Mouse (Mus musculus): ENCODE data around the gene Gm28845. TPM values are rescaled to one million over a fixed set of nuclear protein-coding genes. Genes with fewer than 3 reads are reported as not detected.
"Not testable (repeated sequence)": the region's sequence is repeated elsewhere in the genome, so short reads cannot be mapped to it uniquely, and the experiment has no call there.

Gm28845 gene
- total RNA-seq, 2 experiments from 2014 or later = not detected

DNA sequence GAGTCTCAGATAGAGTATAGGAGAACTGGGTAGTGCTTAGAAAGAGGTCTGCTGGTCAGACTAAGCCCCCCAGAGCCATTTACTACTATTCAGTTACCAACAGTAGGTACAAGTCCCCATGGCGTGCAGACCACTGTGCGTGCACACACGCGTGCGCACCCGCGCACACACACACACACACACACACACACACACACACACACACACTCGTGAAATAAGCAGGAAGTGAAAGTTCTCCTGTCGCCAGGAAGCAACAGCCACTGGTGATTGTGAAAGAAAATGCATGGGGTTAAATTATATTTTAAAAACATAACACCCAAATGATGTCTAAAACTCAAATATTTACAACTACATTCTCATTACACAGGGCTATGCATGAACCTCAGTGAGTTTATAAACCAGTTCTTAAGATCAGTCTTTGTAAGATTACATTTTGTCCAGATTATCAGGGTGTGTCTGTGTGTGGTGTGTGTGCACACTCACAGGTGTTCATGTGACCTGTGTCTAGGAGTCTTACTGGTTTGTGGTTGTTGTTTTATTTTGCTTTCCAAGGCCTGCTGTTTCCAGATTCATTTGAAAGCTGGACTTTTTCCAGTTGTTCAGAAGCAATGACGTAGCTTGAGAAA is 11.6 kb downstream of the Gm28845 start:
- no peak for DNase-seq

DNA sequence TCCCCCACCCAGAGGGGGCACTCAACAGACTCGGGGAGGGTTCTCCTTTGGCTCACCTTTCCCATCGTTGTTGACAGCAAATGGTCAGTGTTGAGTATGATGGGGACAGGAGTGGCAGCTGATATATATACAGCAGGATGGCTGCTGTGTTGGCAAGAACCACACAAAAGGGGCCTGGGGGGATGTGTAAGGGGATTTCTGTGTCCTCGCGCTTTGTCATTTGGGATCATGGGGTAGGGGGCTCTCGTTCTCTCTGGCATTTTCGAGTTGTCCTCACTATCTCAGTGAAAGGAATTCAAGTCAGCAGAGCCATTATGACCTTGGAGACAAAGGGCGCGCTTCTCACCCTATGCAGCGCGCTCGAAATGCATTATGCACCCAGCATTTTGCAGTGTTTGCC is 16.1 kb downstream of the Gm28845 start, which contains the start of gene Cryga:
Cryga (minus strand) TSS at position 101 of the 400 bp plus-strand sequence.
- no peak for DNase-seq

DNA sequence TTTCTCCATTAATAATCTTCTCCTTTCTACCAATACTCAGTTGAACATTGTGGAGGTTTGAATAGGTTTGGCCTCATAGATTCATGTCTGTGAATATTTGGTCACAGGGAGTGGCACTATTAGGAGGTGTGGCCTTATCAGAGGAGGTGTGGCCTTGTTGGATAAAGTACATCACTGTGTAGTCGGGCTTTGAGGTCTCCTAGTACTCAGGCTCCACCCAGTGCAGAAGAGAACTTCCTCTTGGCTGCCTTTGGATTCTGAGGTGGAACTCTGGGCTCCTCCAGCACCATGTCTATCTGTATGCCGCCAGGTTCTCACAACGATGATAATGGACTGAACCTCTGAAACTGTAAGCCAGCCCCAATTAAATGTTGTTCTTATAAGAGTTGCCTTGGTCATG is 22.4 kb downstream of the Gm28845 start:
- DNase-seq = no peak

DNA sequence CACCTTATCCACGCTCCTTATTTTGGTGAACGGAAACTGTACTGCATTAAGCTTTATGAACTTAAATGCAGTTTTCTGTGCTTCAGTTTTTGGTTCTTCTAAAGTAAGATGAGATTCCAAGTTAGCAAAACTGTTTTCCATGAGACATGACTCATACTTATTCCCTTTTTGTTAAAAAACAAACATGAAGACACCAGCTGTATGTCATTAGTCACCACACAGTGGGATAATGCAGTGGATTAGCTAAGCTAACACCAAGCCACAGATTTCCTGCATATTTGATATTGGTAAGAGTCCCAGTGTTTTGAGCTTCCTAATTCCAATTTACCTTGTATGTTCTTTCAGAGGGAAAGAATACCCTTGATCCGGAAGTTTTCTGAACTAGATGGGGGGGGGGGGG is 27.8 kb downstream of the Gm28845 start:
- DNase-seq = no peak

DNA sequence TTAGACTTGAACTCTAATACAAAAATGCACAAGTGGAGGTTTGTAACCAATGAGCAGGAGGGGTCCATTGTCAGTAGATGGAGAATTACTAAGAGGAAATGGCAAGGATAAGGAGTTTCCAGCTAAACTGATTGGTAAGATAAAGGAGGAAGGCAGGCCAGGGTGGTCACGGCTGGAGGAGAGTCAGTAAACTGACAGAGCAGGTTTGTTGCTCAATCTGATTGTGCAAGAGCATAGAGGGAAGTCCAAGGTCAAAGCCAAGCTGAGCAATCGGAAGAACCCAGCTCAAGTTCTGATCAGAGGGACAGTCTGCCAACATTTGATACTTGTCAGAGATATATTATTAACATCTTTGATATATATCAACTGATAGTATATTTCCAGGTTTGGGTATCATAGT is 29.0 kb downstream of the Gm28845 start:
- no peak for DNase-seq

DNA sequence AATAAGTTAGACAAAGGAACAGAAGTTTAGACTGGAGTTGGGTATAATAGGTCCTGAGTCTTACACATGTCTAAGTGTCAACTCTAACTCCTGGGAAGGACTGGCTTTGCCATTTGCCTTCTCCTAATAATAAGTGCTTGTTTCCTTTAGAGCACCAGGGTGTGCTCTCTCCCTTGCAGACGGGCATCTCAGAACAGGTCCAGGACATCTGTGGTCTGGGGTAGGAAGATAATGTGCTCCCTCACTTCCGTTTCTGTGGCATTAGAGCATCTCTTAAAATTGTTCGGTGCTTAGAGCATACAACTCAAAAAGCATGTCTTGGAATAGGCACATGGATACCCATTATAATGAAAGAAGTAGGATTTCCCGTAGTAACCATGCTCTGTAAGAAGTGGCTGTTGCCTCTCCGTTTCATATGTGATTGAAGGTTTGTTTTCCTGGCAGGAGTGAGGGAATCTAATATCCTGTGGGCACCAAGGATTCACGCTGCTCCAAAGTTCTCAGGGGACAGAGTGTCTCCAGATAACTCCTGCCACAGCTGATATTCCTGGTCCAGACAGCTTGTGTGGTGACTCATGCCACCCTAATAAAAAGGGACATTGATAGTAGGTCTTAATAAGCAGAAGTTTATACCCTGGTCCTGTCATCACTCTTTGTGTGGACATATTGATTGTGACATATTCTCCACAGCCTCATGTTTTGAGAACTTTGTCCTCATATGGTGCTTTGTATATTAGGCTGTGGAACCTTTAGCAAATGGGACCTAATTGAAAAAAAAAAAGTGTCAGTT is 30.6 kb downstream of the Gm28845 start:
- no peak for DNase-seq

DNA sequence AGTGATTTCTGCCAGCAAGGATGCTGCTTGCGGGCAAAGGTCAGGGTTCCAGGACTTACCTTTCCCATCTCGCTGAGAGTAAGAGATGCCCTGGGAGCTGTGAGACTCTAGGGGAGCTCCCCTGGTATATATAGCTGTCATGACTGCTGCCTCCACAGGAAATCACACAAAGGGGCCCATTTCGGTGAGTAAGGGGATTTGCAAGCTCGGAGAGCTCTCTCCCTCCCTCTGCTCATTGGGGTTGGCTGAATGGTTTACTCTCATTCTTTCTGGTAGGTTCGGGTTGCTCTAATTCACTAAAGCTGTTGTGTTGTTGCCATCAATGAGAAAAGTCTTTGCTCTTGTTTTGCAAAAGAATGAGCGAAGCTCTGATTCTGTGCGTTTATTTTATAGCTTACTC is 37.2 kb downstream of the Gm28845 start, which contains the start of gene Crygb:
Crygb (minus strand) TSS at position 101 of the 400 bp plus-strand sequence.
- no peak for DNase-seq

DNA sequence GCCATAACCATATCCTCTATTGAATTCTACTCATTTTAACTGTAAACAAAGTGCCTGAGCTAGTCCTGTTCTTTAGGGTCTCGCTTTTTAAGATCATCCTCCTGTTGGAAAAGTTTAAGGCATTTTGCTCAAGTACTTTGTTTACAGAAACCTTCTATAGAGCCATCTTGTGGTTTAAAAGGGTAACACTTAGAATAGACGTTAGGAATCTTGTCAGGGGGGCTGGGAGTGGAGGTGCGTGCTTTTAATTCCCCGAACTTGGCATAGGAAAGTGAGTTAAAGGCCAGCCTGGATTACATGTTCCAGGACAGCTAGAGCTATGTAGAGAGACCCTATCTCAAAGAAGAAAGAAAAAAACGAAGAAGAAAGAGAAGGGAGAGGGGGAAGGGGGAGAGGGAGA is 43.8 kb downstream of the Gm28845 start:
- DNase-seq = no peak

DNA sequence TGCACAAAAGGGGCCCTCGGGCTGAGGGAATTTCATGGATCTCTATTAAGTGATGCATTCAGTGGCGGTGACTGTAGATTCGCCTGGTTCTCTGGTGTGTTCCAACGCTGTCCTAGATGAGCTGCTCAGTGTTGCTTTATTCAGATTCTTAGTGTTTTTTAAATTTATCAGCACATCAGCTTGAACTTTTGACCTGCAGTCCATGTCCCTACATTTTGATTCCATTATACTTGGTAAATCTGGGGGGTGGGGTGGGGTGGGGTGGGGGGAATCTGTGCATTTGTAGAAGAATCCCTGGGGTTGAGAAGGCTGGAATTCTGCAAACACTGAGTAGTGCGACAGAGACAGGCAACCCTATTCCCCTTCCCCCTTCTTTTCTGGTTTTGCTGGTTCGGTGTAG is 45.8 kb downstream of the Gm28845 start, which contains the start of gene Crygc:
Crygc (minus strand) TSS at position 101 of the 400 bp plus-strand sequence.
- no peak for DNase-seq

DNA sequence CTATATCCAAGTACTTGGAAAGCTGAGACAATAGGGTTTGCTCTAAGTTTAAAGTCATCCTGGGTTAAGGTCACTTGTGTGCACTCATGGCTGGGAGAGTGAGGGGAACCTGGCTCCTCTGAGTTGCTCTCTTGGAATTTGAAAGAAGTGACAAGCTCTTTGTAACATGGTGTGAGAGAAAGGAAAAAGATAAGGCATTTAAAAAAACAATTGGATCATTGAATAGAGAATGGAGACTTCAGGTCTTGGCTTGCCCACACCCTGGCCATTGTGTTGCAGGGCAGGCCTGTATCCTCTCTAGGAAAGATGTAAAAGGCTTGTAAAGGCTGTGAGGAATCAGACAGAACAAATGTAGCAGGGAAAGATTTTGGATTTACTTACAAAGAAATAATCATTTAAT is 51.5 kb downstream of the Gm28845 start:
- DNase-seq = no peak

DNA sequence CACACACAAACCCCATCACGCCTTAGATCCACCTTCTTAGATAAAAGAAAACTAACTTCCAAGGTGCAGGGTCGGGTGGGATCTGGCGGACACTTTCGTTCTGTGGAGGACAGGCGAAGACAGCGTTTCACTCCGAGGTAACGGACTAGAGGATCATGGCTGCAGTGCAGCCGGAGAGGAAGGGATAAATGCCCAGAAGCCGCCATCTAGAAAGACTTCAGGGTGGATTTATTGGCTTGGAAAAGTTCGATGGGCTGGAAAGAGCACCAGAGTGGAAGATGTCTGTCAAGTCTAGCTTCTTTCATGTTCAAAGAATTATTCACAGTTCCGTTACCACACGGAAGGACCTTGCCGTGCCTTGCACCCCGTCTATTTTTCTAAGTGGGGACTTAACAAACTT is 55.2 kb downstream of the Gm28845 start:
- no peak for DNase-seq

DNA sequence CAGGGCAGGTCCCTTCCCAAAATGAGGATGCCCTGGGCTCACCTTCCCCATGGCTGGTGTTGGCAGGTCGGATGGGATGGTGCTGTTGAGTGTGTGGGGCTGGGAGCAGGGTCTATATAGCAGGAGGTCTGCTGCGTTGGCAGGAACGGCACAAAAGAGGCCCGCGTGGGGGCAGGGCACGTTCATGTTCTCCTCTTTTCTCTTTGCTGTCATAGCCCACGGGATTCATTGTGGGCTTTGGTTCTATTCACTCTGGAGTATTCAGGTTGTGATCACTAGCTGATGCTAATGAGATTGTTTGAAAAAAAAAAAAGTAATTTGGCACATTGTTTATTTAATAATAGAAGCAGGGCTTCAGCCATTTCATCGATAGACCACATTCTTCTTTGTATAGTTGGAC is 56.0 kb downstream of the Gm28845 start, which contains the start of gene Crygd:
Crygd (minus strand) TSS at position 101 of the 400 bp plus-strand sequence.
- no peak for DNase-seq

DNA sequence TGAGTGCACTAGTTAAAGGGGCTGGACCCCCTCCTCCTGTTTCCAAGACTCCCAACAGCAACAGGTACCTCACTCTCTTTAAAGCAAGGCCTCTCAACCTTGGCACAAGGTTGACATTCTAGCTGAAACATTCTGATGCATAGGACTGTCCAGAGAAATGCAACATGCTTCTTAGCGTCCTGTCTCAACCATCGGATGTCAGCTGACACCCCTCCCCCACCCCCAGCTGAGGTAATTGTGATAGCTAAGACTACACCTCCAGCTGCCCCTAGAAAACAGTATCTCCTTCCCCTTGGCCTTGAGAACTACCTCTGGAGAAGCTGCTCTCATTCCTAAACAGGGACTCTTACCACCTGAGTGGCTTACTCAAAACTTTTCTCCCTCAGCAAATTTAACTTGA is 67.2 kb downstream of the Gm28845 start:
- DNase-seq = no peak

DNA sequence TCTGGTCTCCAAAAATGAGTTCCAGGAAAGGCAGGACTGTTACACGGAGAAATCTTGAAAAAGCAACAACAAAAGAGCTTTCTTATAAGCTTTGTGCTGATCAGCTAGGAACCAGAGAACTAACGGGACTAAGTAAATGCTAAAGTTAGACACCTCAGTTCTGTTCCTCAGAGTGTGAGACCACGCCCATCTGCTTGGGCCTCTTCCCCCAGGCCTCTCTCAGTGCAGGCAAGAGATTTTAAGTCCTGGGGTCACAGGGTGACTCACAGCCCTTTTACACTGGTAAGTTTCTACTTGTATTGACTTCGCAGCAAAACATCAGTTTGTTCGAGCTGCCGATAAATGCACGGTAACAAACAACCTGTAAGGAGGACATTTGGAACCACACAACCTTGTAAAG is 67.7 kb downstream of the Gm28845 start:
- DNase-seq = no peak

DNA sequence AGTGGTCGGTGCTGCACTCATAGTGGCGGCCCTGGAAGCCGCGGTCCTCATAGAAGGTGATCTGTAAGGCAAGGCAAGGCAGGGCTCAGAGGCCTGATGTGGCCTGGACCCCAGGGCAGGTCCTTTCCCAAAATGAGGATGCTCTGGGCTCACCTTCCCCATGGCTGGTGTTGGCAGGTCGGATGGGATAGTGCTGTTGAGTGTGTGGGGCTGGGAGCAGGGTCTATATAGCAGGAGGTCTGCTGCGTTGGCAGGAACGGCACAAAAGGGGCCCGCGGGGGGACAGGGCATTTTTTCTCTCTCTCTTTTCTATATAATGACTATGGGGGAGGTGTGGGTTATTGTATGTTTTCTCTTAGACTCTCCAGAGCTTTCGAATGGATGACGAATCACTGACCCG is 68.4 kb downstream of the Gm28845 start, which contains the start of gene Cryge:
Cryge (minus strand) TSS at position 198 of the 400 bp plus-strand sequence.
- not testable (repeated sequence) for DNase-seq

Other genes with a start within 250 kb of the Gm28845 start
- 1 to 10 TPM; 5.7 to 6.9 TPM for gene Plekhm3, start 162.7 kb downstream of the Gm28845 start, total RNA-seq (2021)
- not detected for gene Akr1cl, start 86.8 kb downstream of the Gm28845 start, total RNA-seq (2021)
- gene Cryge, start 68.4 kb downstream of the Gm28845 start, total RNA-seq (2021) = not detected
- gene Crygd, start 56.1 kb downstream of the Gm28845 start, total RNA-seq (2021) = not detected
- gene Crygc, start 45.9 kb downstream of the Gm28845 start, total RNA-seq (2021) = not detected
- gene Crygb, start 37.3 kb downstream of the Gm28845 start, total RNA-seq (2021) = not detected
- not detected for gene Cryga, start 16.2 kb downstream of the Gm28845 start, total RNA-seq (2021)
- gene D630023F18Rik, start 3.7 kb upstream of the Gm28845 start, total RNA-seq (2021) = not detected
- 10 to 100 TPM; 40.7 to 40.9 TPM for gene Idh1, start 66.9 kb upstream of the Gm28845 start, total RNA-seq (2021)
- 10 to 100 TPM in 1 of 2 experiments, 1 to 10 TPM in 1; 8.9 to 12.7 TPM for gene Pikfyve, start 67.1 kb upstream of the Gm28845 start, total RNA-seq (2021)
- not detected for gene Pth2r, start 162.5 kb upstream of the Gm28845 start, total RNA-seq (2021)

Measured in gastrocnemius, postnatal 10 days (tissue).